Mouse (Mus musculus) left cerebral cortex, postnatal 25 days (tissue): ENCODE data around the gene Astn2. TPM values are rescaled to one million over a fixed set of nuclear protein-coding genes. Genes with fewer than 3 reads are reported as not detected.
A peak's percentile ranks its signal among the peaks of the same experiment; 100 is the strongest.

ENCODE experiments used
- DNase-seq, 2 experiments: peaks; one replicate each; pipeline ENCODE4 v3.0.0; 2022; ENCODE audit warnings: low spot score in 2 of 2, mixed read lengths in 1 of 2
- intact Hi-C: fragments of 180-260 bp; cut with DNase I; formaldehyde crosslinking; loops from one replicate; pipeline ENCODE4 v1.15.1; 2025
- total RNA-seq, 2 experiments: library from RNA; stranded (reverse); gene quantifications; 2 replicates each; pipeline ENCODE4 v1.2.3; 2021

The Astn2 gene
- total RNA-seq, 2 experiments from 2014 or later, result 40.9 to 42.9 TPM

DNA sequence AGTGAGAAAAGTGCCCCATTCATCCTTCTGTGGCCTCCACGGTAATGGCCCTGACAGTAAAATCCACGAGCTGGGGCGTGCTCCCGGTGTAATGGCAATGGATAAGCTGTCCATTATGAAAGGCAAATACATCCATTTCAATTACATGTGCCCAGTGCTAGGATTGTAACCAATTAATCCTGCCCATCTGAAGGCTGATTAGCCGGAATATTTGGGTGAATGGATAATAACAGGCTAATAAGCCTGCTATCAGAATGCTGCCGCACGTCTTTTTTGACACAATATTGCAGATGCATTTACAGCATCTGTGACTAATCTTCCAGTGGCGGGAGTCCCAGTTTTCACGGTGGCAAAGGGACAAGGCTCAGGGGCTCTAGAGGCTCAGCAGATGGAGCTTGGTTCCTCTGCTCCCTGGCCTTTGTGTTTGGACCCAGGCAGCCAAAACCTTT, 189.2 kb downstream of the Astn2 start:
- DNase-seq, result no peak
- intact Hi-C loops, result no loop called here

DNA sequence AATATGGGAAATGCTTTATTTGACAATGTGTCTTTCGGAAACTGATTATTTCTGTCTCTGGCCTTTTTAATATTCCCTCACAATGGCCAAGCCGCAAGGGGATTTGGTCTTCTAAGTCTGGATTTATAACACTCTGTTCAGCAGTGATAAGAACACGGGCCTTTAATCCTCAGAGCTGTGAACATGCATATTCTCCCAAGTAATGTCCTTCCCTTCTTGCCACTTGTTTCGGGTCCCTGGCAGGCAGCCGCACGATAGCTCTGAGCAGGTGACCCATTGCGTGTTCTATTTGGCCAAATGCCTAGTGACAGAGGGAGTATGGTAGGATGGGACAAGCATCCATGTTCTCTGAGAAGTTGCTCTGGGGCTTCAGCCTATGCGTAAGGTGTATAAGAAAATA, 214.8 kb downstream of the Astn2 start:
- intact Hi-C loops, result no loop called here
- DNase-seq, result no peak

DNA sequence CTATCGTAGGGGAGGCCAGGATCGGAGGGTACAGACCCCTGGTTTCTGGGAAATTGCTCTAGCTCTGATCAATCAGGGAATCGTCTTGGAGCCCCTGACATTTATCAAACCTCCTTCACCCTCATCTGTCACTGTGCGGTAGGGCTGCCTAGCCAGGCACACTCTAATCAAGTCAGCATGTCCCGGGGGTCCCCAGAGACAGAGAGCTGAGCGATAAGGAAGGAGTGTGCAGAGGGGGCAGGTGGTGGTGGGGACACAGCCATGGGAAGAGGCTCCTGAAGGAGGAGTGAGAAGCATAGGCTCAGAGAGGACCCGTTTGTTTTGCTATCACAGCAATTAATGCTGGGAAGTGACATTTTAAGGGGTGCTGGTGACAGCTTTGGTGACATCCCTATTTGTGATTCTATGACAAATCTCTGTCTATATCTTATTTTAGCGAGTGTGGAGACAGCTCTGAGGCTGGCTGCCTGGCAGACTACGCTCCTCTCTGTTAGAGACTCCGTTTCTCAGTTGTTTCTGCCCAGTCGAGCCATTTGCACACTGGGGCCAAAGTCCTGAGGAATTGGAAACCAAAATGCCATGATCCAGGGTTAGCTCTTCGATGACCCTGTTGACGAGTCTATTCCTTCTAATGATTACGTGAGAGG, 228.4 kb downstream of the Astn2 start:
- intact Hi-C loops, result no loop called here
- peak in 1 of 2 experiments; percentile 21 for DNase-seq

DNA sequence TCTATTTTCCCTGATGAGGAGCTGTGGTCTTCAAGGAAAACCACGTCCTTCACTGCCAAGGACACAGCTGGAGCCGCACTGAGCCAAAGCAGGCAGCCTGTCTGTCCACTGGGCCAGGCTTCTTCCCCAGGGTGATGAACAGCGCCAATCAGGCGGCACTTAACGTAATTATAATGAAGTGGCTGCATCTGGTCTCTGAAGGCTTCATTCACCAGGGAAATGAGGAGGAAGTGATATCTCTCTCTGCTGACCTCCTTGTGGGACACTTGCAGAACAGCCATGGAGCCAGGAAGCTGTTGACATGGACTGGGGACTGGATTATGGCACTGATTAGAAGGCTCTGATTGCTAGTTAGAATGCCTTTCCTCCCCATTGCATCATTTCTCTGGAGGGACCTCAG, 232.8 kb downstream of the Astn2 start:
- intact Hi-C loops, result loop anchor here (5.0 kb wide), 1 partner anchor 231 kb away; the partner anchor contains the start of gene Astn2
- DNase-seq, result no peak

- DNase-seq, result peak in 1 of 2 experiments; percentile 71
- intact Hi-C loops, result loop anchor here (5.0 kb wide), 1 partner anchor 232 kb away; the partner anchor contains the start of gene Astn2
Measured at GRCm38 (mm10) chr4:66170787-66171186, 233.6 kb downstream of the Astn2 start.

GRCm38 (mm10) chr4:66169485-66169884, 234.9 kb downstream of the Astn2 start:
- intact Hi-C loops, result no loop called here
- DNase-seq, result no peak

GRCm38 (mm10) chr4:66158714-66159113, 245.7 kb downstream of the Astn2 start:
- DNase-seq, result no peak
- intact Hi-C loops, result no loop called here

DNA sequence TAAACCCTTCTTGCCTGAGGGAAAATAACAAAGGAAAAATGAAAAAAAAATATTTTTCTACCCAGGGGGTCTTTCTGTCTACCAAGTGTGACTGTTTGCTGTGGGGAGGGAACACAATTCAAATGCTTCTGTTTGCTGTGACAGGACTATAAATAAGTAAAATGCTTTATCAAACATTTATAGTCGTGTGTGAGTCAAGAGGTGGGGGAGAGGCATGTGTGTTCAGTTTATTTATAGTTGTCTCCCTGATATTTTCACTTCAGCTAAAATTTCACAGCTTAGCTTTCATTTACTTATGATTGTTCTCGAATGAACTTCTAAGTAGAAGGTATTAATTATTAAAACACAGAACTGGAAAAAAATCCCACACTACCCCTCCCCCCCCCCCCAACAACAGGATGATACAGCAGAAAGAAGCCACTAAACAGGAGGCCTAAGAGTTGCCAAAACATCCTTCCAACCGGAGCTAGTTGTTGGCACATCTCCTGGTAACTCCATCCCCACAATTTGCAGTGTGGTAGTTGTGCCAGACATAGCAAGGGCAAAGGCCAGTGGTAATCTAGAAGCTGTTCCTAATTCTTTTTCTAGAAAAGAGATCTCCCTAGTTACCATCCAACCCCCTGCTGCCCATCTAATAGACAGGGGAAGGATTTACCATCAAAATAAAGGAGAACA, 246.8 kb downstream of the Astn2 start:
- DNase-seq, result no peak
- intact Hi-C loops, result no loop called here

GRCm38 (mm10) chr4:66146546-66146945, 257.9 kb downstream of the Astn2 start:
- no peak for DNase-seq
- intact Hi-C loops, result no loop called here

GRCm38 (mm10) chr4:66126181-66126580, 278.2 kb downstream of the Astn2 start:
- intact Hi-C loops, result no loop called here
- DNase-seq, result peak in 1 of 2 experiments; percentile 62

- no peak for DNase-seq
- intact Hi-C loops, result no loop called here
Measured at GRCm38 (mm10) chr4:66122766-66123358, 281.5 kb downstream of the Astn2 start.

DNA sequence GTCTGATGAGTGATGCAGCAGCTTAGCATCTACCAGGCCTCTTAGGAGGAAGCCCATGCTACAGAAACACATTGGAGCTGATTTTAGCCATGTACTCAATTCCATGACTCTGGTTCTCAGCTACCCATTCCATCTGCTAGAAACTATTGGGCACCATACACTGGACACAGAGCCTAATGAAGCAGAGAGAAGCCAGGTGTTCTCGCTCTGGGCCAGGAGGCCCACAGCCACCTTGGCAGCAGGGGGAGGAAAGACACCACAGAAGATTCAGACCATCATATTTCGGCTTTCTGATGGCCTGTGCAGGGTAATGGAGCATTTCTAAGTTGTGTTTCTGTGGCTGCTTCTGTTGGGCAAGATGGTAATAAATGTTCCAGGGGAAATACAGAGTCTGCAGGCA, 290.2 kb downstream of the Astn2 start:
- no peak for DNase-seq
- intact Hi-C loops, result no loop called here

GRCm38 (mm10) chr4:66102037-66102436, 302.4 kb downstream of the Astn2 start:
- intact Hi-C loops, result no loop called here
- DNase-seq, result no peak

DNA sequence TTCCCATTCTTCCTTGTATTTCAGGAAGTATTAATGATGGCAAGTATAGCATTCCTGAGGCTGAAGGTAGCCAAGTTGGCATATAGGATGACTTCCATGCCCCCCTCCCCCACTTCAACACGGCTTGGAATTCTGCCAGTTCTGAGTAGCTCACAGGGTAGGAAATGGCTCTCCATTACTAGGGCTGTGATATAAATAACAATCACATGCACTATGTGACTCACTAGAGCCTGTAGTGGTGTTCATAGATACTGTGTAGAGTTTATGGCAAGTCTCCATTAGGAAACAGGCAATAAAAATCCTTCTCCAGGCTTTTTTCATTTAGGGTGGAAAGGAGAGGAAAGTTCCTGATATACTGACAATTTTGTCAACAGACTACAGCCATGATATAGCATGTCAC, 306.8 kb downstream of the Astn2 start:
- intact Hi-C loops, result no loop called here

GRCm38 (mm10) chr4:66096104-66096503, 308.3 kb downstream of the Astn2 start:
- no peak for DNase-seq
- intact Hi-C loops, result no loop called here

More for the DNA sequence above, 306.8 kb downstream of the Astn2 start:
- DNase-seq, result no peak

GRCm38 (mm10) chr4:66057161-66057560, 347.2 kb downstream of the Astn2 start:
- intact Hi-C loops, result no loop called here
- no peak for DNase-seq

DNA sequence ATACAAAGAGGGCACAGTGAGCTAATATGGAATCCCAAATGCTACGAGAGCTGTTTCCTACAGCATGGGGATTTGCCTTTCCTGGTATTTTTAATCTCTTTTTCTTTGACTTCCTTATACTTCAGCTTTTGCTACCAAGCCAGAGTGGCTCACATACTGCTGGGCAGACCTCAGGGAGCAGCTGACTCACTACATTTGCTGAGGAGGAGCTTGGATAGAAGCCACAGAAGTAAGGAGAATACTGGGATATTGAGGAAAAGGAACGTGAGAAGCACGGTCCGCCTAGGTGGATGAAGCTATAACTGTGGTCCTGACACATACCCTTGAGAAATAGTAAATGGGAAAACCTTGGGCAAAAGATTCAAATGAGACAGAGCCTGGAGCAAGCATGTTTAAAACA, 348.7 kb downstream of the Astn2 start:
- intact Hi-C loops, result no loop called here
- peak in 1 of 2 experiments; percentile 36 for DNase-seq

- DNase-seq, result no peak
- intact Hi-C loops, result no loop called here
Measured at GRCm38 (mm10) chr4:66043014-66043672, 361.3 kb downstream of the Astn2 start.

DNA sequence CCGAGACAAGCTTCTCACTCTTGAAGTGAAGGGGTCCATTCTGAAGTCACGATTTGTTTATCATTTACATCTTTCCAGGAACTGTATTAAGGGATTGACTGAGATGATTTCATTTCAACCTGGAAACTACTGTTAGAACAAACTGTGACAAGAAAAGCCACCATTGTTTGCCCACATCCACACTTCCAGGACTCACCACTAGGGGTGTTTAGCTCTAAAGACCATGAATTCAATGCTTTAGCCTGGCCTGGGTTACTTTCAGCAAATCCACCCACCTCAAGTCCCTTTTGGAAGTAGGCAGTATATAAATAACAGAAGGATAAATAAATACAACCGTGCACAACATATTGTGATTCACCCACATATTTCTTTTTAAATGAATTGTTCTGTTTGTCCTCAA, 370.6 kb downstream of the Astn2 start:
- intact Hi-C loops, result no loop called here
- no peak for DNase-seq

- intact Hi-C loops, result no loop called here
- no peak for DNase-seq
Measured at GRCm38 (mm10) chr4:66031320-66031870, 373.0 kb downstream of the Astn2 start.
